In genomic region chr9:120577133-120577651, GRCm38 (mm10) we compare ENCODE assay signal across 8 mouse cellular contexts. TPM values are rescaled to one million over a fixed set of nuclear protein-coding genes. Genes with fewer than 3 reads are reported as not detected.
DNase-seq lines count a peak whose midpoint lies in the region; ATAC-seq lines count a peak whose summit lies in the region.

No protein-coding gene starts in this region.

- peak overlapping the region; percentile 81 for H3K4me2 ChIP-seq in heart, embryonic 14.5 days (ENCODE audit: low read length)
- peak overlapping the region; percentile 88 for H3K4me2 ChIP-seq in liver, embryonic 13.5 days
- H3K4me2 ChIP-seq in stomach, embryonic 16.5 days (ENCODE audit: low read depth, low read length) = peak overlapping the region; percentile 79

- peak overlapping the region; percentile 94 for H3K9ac ChIP-seq in heart, embryonic 14.5 days (ENCODE audit: low read length)
- peak overlapping the region; percentile 87 for H3K9ac ChIP-seq in liver, embryonic 13.5 days
- H3K9ac ChIP-seq in stomach, embryonic 16.5 days (ENCODE audit: low read length) = peak overlapping the region; percentile 83

- DNase-seq in CD4-positive helper T cell, adult 2 months (ENCODE audit: low read depth, low spot score) = peak; percentile 97
- peak; percentile 84 for DNase-seq in brain, embryonic 18.5 days (ENCODE audit: low read depth, low spot score)
- peak; percentile 93 for DNase-seq in kidney, postnatal 14 days
- peak; percentile 93 for DNase-seq in liver, embryonic 13.5 days
- DNase-seq in neural tube, embryonic 10.5 days (ENCODE audit: extremely low spot score, low spot score) = peak; percentile 93

- ATAC-seq in erythroid progenitor cell, adult 5-6 weeks (replicated peaks; ENCODE audit: low FRiP score, poor library complexity, severe bottlenecking) = peak; percentile 93
- ATAC-seq in heart, embryonic 14.5 days (ENCODE audit: insufficient number of reproducible peaks, insufficient read depth, low FRiP score, low read depth) = peak; percentile 90
- ATAC-seq in liver, embryonic 13.5 days (ENCODE audit: low read depth) = peak; percentile 95
- ATAC-seq in stomach, embryonic 16.5 days (ENCODE audit: insufficient read depth, low FRiP score) = peak; percentile 95

- H3K4me1 ChIP-seq in heart, embryonic 14.5 days (ENCODE audit: control insufficient read depth in 2 of 2, insufficient read depth in 2 of 2, low read length in 2 of 2) = peaks cover 6 to 23% of the 10 kb centered on the region in 2 experiments
- peaks cover 73% of the 10 kb centered on the region for H3K4me1 ChIP-seq in liver, embryonic 13.5 days (replicated peaks)
- H3K4me1 ChIP-seq in stomach, embryonic 16.5 days (ENCODE audit: control insufficient read depth, insufficient read depth, low read length) = peaks cover 16% of the 10 kb centered on the region

- peaks cover 42% of the 10 kb centered on the region for H3K36me3 ChIP-seq in heart, embryonic 14.5 days (ENCODE audit: control insufficient read depth, insufficient read depth, low read length)
- H3K36me3 ChIP-seq in liver, embryonic 13.5 days = peaks cover 42% of the 10 kb centered on the region
- peaks cover 30% of the 10 kb centered on the region for H3K36me3 ChIP-seq in stomach, embryonic 16.5 days (ENCODE audit: control insufficient read depth, insufficient read depth, low read length)

- H3K4me3 ChIP-seq in heart, embryonic 14.5 days (ENCODE audit: control insufficient read depth in 1 of 2, insufficient read depth in 1 of 2, low read depth in 1 of 2, low read length in 2 of 2) = peak overlapping the region; percentile 61 to 80
- H3K4me3 ChIP-seq in liver, embryonic 13.5 days (replicated peaks) = peak overlapping the region; percentile 76
- H3K4me3 ChIP-seq in stomach, embryonic 16.5 days (replicated peaks; ENCODE audit: low read length) = peak overlapping the region; percentile 68

- peak overlapping the region in 1 of 2 experiments; percentile 64; a peak in 1 of 4 replicates for H3K27ac ChIP-seq in heart, embryonic 14.5 days (replicated peaks in 1 of 2; ENCODE audit: control insufficient read depth in 1 of 2, insufficient read depth in 1 of 2, low read depth in 2 of 2, low read length in 2 of 2)
- H3K27ac ChIP-seq in liver, embryonic 13.5 days = peak overlapping the region; percentile 78
- peak overlapping the region; percentile 58; the same call in 1 of the 2 replicates for H3K27ac ChIP-seq in stomach, embryonic 16.5 days (ENCODE audit: low read length)

- no peaks in the 10 kb centered on the region for H3K27me3 ChIP-seq in heart, embryonic 14.5 days (ENCODE audit: control insufficient read depth, insufficient read depth, low read length)
- H3K27me3 ChIP-seq in liver, embryonic 13.5 days = no peaks in the 10 kb centered on the region
- H3K27me3 ChIP-seq in stomach, embryonic 16.5 days (ENCODE audit: control insufficient read depth, insufficient read depth, low read length) = no peaks in the 10 kb centered on the region

- H3K9me3 ChIP-seq in heart, embryonic 14.5 days (ENCODE audit: control insufficient read depth, low read length) = no peaks in the 10 kb centered on the region
- H3K9me3 ChIP-seq in liver, embryonic 13.5 days (replicated peaks) = no peaks in the 10 kb centered on the region
- H3K9me3 ChIP-seq in stomach, embryonic 16.5 days (replicated peaks; ENCODE audit: control insufficient read depth, low read length) = no peaks in the 10 kb centered on the region

- WGBS in heart, embryonic 14.5 days = under 1% methylated on average over 43 of the region's 43 CpGs
- WGBS in liver, embryonic 13.5 days (ENCODE audit: insufficient replicate concordance) = under 1% methylated on average over 43 of the region's 43 CpGs
- WGBS in stomach, embryonic 16.5 days = under 1% methylated on average over 43 of the region's 43 CpGs

RNA-seq across cellular contexts. Expression of gene Rpl14, which starts 5.9 kb away (rescaled TPM):
- total RNA-seq in erythroid progenitor cell, adult 5-6 weeks (2015; ENCODE audit: low replicate concordance) = 526 and 549 TPM in 2 replicates
- 375 and 420 TPM in 2 replicates for total RNA-seq in erythroid progenitor cell, adult 5-6 weeks (2017; ENCODE audit: low replicate concordance)
- polyA plus RNA-seq in heart, embryonic 14.5 days (2014; fragmentation: Nextera tagmentation; extraction: Ambion mirVana) = 514 and 578 TPM in 2 replicates
- polyA plus RNA-seq in liver, embryonic 13.5 days (2015; fragmentation: Nextera tagmentation; extraction: Ambion mirVana) = 604 and 678 TPM in 2 replicates
- 689 and 823 TPM in 2 replicates for polyA plus RNA-seq in stomach, embryonic 16.5 days (2015; fragmentation: Nextera tagmentation; extraction: Ambion mirVana)

RNA-seq across cellular contexts. Expression of gene Entpd3, which starts 37.6 kb away (rescaled TPM):
- 0.42 TPM in 1 of 2 replicates, not detected in the other for total RNA-seq in erythroid progenitor cell, adult 5-6 weeks (2015; ENCODE audit: low replicate concordance)
- not detected in 2 replicates for total RNA-seq in erythroid progenitor cell, adult 5-6 weeks (2017; ENCODE audit: low replicate concordance)
- 0.05 TPM in 1 of 2 replicates, not detected in the other for polyA plus RNA-seq in heart, embryonic 14.5 days (2014; fragmentation: Nextera tagmentation; extraction: Ambion mirVana)
- polyA plus RNA-seq in liver, embryonic 13.5 days (2015; fragmentation: Nextera tagmentation; extraction: Ambion mirVana) = 0.07 and 0.09 TPM in 2 replicates
- 5.4 and 5.6 TPM in 2 replicates for polyA plus RNA-seq in stomach, embryonic 16.5 days (2015; fragmentation: Nextera tagmentation; extraction: Ambion mirVana)
